Mouse (Mus musculus): ENCODE data around the gene Ezr.

Gene Ezr

GRCm38 (mm10) chr17:6766823-6767222 lies 15.8 kb downstream of the Ezr start:
- no peak for DNase-seq

DNA sequence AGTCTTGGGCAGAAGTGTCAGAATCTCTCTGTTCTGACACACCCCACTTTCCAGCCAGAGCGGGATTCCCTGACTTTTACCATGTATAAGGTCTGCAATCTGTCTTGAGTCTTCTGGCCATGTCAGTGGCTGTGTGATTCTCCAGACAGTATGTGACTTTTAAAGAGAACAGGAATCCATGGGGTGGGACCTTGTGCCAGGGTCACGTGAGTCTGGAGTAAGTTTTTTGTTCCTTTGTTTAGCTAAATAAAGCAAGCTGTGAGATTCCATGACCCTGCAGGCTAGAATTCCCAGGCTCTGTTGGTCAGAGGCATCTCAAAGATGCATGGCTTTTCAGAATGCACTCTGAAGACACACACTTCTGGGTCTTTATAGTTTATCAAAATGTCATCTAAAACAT lies 16.7 kb downstream of the Ezr start:
- DNase-seq = no peak

- no peak for DNase-seq
These were observed 17.9 kb downstream of the Ezr start for GRCm38 (mm10) chr17:6764730-6765129.

DNA sequence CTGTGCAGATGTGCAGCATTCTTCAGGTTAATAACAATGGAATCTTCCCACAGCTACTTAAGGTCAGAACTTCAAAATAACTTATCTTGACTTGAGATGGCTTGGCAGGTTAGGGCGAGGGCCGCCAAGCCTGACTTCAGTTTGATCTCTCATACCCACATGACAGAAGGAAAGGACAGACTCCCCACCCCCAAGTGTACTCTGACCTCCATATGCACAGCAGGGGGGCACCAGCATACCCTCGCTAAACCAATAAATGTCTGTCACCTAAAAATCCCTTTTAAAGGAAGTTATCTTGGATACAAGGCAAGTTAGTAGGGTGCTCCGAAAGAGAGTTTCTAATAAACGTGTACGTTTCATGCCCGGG lies 18.4 kb downstream of the Ezr start:
- DNase-seq = no peak

DNA sequence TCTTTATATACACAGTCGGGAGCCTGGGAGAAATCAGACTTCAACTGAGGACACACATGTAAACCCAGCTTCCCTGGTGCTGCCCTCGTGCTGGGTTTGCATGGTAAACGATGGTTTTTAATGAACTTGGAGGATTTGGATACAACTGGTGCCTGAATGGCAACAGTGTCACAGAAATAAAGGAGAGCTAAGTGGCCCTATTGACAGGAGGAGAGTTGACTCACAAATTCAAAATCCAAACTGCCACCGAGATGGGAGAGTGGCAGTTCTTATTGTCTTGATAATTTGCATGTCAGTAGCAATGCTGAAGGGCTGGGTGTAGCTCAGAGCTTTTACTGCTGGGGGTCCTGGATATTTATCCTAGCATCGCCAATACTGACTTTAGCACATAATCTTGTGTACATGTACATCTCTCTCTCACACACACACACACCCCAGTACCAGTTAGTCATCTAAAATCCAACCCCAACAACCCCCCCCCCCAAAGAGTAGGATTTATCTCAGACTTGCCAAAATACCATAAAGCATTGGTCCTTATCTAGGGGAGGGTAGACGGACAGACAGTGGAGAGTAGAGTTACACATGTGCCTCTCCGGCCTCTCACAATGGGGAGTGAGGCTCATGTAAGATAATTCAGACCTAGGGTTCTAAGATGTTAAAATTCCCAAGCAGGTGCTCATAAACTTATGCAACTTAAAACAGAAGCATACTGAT lies 18.9 kb downstream of the Ezr start:
- no peak for DNase-seq

DNA sequence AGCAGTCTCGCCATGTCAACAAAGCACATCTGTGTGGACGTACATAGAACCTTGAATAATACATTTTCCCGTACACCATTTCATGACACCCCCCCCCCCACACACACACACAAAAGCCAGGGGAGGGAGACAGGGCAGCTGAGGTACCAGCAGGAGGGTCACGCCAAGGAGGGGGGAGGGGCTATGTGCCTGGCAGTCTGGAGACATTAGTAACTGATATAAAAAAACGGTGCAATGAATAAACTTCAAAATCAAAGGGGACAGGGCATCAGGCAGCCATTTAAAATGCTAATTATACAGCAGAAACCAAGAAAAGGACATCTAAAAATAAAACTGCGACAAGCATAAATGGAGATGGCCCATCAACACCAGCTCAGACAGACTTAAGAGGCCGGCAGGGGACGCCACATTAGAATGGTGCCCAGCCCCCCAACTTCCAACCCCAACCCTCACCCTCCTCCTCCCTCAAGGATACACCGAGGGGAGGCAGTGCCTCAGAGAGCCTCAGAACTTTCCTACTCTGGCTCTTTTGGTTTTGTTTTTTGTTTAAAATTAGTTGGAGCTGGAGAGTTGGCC lies 22.8 kb downstream of the Ezr start:
- no peak for DNase-seq

- DNase-seq = no peak
These were observed 23.7 kb downstream of the Ezr start for GRCm38 (mm10) chr17:6758845-6759244.

DNA sequence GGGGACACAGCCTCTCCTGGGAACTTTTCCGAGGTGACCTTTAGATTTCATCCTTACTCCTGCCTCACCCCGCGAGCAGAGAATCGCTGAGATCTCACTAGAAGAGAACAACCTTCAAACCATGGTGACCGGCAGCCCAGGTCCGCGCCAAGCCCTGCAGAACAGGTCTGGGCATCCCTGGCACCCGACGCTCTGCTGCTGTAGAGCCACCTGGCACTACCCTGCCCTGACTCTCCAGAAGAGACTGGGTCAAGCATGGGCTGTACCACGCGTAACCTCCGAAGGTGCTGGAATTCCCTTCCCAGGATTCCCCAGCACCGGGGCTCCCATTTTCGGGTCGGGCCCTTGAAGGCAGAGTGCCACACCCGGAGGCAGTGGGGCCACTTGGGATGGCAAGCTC lies 24.7 kb downstream of the Ezr start:
- DNase-seq = no peak

- DNase-seq = no peak
These were observed 26.7 kb downstream of the Ezr start for GRCm38 (mm10) chr17:6755873-6756272.

DNA sequence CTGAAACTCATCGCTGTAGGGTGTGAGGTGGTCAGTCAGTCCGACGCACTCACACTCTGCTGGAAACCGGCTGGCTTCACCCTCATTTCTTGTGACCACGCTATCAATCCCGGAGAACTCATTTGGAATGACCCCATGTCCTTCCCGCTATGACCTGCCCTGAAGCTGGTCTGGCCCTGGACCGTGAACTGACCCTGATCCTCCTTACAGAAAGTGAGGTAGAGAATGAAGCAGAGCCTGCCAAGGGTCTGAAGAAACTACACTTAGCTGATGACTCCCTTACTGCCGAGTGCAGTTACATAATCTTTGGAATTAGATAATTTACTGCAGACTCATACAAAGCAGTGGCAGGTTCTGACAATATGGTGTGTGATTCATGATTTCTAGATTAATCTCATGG lies 27.4 kb downstream of the Ezr start:
- DNase-seq = no peak

GRCm38 (mm10) chr17:6752375-6752774 lies 30.2 kb downstream of the Ezr start:
- no peak for DNase-seq

GRCm38 (mm10) chr17:6751221-6751859 lies 31.2 kb downstream of the Ezr start:
- peak; percentile 65 for DNase-seq

DNA sequence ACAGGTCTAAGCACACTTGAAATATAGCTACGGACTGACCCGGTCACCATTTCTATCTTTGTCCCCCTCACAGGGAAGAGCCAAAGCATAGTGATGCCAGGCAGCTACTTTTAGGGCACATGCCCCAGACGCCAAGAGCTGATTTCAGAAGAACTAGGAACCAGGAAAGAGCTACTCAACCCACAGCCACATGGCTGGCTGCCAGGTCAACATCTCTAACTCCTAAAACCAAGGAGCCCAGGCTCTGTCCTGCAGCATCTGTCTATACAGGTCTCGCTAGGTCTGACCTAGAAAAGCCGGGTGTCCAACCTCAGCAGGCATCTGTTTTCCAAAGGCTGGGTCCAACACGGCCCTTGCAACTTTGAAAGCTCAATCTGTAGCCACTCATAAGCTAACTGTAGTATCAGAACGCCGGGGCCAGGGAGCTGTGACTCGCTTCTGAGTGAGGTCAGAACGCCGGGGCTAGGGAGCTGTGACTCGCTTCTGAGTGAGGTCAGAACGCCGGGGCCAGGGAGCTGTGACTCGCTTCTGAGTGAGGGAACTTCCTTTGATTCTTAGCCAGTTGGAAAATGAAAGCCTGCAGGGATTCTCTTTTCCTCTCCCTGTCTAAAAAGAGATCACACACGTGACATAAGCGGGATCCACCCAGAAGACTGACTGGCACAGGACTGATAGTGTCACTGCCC lies 33.7 kb downstream of the Ezr start:
- DNase-seq = no peak

DNA sequence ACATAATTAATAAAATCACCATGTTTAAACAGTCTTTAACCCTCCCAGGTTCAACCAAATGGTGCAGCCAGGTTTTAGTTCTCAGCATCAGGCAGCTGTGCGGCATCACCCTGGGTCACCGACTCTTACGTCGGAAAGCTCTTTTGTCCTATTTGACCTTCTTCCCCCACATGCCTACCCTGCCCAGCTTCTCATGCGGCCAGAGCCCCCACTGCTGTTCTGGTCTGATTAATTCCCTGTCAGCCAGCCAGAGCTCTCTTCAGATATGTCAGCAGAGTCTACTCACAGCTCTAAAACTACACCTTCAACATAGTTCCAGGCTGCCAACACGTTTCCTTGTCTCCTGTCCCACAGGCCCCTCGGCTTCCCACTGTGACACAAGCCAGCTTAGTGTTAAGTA lies 35.1 kb downstream of the Ezr start:
- DNase-seq = no peak

GRCm38 (mm10) chr17:6746452-6747231 lies 35.9 kb downstream of the Ezr start:
- DNase-seq = peak; percentile 63

DNA sequence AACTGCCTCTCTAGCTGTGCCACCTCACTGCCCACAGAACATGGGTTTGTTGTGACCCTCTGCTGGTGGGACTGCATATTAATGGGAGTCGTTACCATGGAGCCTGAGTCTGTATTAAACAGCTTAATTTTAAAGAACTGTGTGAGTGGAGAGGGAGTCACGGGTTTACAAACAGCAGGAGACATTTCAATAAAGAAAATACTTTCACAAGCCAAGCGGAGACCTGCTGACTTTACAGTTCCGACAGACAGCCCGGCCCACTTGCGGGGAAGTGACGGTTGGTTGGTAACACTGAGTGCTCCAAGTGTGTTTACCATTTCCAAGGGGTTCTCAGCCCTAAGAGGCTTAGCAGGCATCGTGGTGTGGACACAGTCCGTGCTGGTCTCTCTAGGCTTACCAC lies 36.6 kb downstream of the Ezr start:
- peak; percentile 64 for DNase-seq

DNA sequence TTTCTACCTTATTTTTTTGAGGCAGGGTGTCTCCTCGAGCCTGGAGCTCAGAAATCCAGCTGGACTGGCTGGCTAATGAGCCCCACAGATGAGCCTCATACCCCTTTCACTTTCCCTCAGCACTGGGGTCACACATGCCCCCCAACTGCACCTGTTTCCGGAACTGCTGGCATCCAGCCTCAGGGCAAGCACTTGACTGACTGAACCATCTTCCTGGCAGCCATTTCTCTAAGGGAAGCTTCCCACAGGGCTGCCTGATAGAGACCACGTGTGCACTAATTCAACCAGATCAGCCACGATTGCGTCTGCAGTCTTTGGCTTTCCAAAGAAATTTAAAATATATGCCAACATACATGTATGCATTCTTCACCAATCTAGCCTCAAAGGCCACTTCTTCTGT lies 37.1 kb downstream of the Ezr start:
- no peak for DNase-seq

DNA sequence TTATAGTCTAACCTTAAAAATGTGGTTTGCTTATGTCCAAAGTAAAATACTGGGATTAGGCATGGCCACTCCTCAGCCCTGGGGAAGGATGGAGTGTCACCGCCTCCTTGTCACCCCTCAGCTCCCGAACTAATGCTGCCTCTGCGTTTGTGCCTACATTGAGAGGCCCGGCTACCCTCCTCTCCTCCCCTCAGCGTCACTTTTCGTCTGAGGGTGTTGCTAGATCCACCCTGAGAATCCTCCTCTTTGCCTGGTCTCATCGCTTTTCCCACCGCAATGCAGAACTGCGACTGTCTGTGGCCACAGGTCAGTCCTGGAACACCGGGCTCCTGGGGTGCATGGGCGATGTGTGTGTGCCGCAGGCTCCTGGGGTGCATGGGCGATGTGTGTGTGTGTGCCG lies 37.7 kb downstream of the Ezr start:
- no peak for DNase-seq

GRCm38 (mm10) chr17:6744366-6744765 lies 38.2 kb downstream of the Ezr start:
- DNase-seq = no peak

DNA sequence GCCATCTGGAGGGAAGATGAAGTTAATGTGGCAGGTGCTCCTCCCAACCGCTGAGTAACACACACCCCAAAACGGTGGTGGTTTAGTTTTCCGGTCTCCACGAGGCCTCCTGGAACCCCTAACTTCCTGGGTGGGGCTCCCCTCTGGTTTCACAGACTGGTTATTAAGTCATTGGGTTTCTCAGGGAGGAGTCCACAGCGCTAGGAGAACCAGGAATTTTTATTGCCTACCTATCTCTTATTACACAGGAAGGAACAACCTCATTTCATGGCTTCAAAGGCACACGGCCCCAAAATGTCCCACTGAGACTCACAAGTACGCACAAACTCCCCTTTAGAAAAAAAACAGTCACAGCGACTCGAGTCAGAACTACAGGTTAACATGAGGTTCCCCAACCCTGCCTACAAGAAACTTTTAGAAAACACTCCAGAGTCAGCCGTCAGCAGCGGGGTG lies 38.8 kb downstream of the Ezr start:
- DNase-seq = no peak

GRCm38 (mm10) chr17:6743039-6743575 lies 39.5 kb downstream of the Ezr start:
- DNase-seq = no peak

Data from kidney, postnatal 14 days (tissue).